Mouse (Mus musculus) liver, postnatal 0 days (tissue): Measurements from ENCODE around the gene Tbck.

Source experiments
- CTCF ChIP-seq: sonication (generic); IDR thresholded peaks from 2 replicates; pipeline ENCODE4 v1.5.1; 2016; ENCODE audit warnings: antibody characterized with exemption, low read depth
- EP300 ChIP-seq: IDR thresholded peaks from 2 replicates; pipeline ENCODE4 v1.6.1; 2016; ENCODE audit warnings: antibody characterized with exemption, low read depth, mild to moderate bottlenecking

GRCm38 (mm10) chr3:132863843-132864242 is 179.9 kb downstream of the Tbck start:
- TF ChIP-seq CTCF, result no peak
- TF ChIP-seq EP300, result no peak
